Mouse (Mus musculus) right cerebral cortex, postnatal 36 days (tissue): Measurements from ENCODE around the gene Hdac6.

Experiments
- DNase-seq, 2 experiments: peaks; one replicate each; pipeline ENCODE4 v3.0.0; 2022; ENCODE audit warnings: low spot score in 2 of 2, mixed read lengths in 1 of 2

The Hdac6 gene

DNA sequence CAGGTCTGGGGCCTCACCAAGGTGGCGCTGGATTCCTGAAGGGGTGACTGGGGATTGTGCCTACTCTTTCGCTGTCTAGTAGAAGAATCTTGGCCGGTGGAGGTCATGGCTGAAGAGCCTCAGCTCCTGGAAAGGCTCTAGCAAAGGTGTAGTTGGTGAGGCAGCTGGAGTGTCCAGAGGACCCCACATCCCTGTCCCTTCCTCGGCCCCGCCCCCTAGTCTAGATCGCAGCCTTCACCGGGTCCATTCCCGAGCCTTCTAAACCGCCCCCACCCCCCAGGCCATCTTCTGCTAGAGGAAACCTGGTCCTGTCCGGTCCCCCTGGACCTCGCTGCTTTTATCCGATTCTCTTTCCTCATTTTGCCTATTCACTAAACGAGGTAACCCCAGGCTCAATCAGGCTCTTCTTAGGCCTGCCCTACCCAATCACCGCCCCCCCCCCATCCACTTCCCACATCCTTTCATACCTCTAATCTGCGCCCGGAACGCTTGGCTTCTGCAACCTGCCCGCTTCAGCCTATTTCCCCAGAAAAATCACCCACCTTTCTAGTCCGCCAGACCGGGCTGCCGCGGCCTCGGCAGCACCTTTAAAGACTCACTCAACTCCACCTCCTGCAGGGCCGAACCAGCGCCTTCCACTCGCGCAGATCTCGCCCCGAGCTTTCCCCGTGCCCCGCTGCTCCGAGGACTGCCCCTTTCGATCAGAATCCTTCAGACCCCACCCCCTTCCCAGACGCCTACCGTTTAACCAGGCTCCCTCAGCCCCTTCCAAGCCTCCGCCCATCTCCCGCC, at the start of gene Hdac6:
TSS of gene Hdac6 (minus strand) at position 782 of the 792 bp plus-strand sequence.
- DNase-seq, result no peak

DNA sequence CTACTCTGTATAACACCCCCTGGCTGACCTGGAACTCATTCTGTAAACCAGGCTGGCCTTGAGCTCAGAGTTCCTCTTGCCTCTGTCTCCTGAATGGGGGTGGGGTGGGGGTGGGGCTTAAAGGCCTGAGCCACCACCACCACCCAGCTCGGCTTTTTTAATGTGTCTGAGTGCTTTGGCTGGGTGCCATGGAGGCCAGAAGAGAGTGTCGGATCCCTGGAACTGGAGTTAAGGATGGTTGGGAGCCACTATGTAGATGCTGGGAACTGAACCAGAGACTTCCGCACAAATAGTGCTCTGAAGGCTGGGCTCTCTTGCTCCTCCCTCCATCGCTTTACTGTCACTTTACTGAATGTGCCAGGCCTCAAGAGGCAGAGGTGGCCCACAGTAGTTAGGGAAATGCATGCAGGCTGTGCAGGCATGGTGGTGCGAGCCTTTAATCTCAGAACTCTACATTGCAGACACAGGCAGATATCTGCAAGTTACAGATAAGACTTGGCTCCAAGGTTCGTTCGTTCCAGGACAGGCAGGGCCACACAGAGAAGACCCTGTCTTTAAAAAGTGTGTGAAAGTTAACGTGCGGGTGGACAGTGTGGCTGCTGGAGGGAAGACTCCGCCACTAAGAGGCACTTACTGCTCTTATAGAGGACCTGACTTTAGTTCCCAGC, 45.5 kb upstream of the Hdac6 start:
- no peak for DNase-seq

DNA sequence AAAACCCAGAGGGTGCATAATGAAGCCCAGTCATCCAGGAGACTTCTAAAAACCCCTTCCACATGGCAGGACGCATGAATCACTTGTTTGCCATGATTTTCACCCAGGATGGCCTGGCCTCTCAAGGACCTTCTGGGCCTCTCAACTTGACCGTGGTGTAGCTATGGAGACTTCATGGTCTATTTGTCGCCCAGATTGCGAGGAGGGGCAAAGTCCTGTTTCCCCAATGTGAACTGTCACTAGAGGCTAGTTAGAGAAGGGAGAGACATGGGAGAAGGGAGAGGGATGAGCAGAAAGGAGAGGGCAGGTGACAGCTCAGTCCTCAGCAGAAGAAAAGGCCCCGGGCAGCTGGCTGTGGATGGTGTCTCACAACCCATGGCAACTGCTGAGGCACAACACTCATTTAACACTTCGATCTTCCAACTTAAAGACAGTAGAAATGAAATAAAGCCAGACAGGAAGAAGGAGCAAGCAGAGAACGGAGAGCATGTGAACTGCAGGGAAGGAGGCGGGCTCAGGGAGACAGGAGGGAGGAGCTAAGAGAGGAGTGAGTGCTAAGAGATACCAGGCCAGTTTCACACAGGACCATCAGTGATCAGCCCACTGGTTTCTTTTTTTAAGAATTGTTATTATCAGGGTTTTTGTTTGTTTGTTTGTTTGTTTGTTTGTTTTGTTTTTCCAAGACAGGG, 44.8 kb upstream of the Hdac6 start:
- DNase-seq, result no peak

DNA sequence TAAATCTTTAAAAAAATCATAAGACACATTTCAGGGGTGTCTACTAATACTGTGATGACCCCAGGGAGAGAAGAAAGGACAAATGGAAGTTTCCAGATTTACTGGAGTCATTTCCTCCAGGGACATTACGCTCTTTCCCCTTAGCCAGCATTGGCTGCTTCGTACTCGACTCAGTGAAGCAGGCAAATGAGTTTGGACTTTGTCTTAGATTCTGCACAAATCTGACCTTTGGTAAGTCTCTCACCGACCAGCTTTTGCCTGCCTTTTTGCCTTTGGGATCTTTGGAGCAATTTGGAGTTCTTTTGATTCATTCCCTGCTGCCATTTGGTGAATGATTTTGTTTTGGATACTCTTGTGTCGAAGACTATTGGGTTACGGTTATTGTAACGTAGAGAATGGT, 33.7 kb upstream of the Hdac6 start:
- no peak for DNase-seq

DNA sequence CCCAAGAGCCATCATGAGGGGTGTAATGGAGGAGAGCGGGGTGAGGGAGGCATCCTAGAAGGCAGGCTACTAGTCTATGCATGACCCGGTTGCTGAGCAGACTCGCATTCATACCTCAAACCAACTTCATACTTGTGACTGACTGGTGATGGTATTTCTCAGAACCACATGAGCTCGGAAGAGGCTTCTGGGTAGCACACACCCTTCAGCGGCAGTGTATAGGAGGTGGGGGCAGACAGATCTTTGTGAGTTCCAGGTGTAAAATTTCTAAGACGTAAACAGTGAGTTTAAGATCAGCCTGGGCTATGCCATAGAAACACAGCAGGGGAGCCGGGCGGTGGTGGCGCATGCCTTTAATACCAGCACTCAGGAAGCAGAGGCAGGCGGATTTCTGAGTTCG, 30.2 kb upstream of the Hdac6 start, which contains the start of gene Gata1:
TSS of gene Gata1 (minus strand) at position 180 of the 400 bp plus-strand sequence.
- DNase-seq, result no peak

DNA sequence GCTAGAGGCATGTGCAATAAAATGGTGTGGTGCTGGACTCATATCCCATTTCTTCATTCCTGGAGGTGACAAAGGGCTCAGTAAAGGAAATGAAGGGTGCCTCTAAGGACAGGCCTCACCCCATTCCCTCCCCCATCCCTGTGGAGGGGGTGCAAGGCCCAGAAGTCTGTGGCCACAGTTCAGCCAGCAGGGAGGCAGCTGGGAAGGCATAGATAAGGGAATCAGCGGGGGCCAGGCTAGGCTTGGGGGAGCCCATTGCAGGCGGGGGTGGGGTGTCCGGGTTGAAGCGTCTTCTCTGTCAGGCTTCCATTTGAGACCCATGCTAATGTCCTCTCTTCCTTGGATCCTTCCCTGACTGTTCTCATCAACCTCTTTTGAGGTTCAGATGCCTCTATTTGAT, 23.6 kb upstream of the Hdac6 start:
- no peak for DNase-seq

DNA sequence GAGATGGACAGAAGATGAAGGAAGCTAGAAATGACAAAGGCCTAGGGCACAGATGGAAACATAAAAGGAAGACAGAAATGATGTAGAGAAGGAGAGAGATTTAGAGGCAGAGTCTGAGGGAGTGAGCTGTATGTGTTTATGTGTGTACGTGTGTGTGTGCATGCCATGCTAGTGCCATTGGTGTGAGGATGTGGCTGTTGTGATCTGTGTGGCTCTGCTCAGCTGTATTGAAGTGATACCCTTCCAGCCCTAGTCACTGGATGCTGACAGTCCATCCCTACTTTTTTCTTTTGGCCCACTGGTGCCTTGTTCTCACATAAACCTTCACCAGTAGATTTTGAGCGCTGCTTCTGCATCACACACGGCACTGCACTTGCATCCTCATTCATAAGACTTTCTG, 21.2 kb upstream of the Hdac6 start:
- no peak for DNase-seq

DNA sequence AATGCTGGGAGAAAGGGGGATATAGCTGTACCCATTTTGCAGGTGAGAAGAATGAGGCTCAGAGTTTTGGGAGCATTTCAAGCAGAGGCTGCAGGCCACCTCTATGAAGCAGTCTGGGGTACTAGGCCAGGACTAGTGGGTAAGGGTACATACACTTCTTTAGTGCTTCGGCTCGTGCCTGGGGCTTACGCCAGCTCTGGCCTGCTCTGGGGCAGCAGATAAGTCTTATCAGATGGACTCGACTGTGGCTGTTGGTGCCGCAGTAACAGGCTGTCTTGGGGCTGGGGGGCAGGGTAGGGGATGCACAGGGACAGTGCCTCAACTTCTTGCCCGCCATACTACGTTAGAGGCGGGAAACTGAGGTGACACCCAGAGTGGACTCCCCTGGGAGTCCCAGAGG, 20.5 kb upstream of the Hdac6 start:
- DNase-seq, result no peak

DNA sequence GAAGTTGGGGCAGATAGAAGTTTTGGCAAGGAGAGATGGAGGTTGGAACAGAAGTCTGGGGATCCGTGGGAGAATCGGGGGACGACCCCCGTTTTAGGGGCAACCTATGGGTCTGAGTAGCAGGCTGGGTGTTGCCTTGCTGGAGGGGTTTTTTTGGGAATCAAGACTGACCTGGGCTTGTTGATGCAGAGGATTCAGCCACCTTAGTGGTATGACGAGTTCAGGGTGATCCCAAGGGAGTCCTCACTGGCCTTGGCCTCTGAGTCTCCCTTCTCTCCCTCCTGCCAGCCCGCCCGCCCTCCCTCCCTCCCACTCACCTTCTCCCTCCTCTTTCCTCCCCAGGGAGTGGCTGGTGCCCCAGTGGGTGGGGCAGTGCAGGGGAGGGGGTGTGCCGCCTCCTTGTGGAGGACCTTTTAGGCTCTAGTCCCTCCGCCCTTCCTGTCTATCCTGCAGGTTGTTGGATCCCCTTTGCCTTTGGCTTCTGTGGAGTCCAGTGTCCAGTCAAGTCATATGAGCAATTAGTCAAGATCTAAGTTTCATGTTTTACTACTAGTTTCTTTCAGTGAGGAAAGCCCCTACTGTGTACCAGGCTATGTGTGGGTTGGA, 20.0 kb upstream of the Hdac6 start:
- no peak for DNase-seq

DNA sequence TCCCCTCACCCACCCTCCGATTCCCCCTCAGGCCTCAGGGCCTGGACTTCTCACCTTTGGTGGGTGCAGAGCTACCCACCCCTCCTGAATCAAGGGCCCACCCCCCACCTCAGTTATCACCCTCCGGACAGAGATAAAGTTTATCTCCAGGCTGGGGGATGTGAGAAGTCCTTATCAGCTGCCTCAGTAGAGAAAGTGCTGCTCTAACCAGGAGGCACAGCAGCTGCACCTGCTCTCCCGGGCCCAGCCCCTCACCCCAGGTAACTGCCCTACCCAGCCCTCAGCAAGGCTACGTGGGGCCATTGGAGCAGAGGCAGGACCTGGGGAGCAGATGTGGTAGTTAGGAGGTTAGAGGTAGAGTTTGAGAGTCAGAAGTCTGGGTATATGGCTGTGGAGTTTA, 18.5 kb upstream of the Hdac6 start:
- no peak for DNase-seq

DNA sequence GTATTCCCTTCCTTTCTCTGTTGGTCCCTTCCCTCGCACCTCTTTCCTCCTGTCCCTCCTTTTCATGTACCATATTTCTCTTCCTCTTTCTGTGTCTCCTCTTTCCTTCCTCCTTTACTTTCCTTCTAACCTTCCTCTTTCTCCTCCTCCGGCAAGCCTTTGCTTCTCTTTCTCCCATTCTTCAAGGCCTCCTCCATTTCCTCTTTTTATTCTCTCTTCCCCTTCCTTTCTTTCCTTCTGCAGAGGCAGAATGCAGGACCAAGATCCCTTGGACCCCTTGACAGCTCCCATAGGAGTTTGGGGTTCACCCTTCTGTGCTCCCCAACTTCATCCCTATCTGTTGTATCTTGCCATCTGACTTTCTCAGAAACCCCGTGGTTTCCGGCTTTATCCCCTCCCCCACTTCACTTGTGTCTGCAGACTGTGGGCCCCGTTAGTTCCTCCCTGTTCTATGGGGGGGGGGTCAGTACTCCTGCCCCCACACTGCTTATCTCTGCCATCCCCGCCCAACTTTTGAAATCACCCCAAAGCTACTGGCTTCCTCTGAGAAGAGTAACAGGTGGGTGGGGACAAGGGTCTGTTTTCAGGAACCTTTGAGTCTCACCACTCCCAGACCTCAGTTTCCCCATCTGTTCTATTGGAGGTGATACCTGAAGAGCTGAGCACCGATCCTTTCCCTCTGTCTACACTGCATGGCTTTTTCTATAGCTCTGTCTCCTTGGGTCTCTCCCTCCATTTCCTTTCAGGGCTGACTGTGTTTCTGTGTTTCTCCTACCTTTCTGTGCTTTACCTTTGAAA, 16.3 kb upstream of the Hdac6 start:
- DNase-seq, result no peak

DNA sequence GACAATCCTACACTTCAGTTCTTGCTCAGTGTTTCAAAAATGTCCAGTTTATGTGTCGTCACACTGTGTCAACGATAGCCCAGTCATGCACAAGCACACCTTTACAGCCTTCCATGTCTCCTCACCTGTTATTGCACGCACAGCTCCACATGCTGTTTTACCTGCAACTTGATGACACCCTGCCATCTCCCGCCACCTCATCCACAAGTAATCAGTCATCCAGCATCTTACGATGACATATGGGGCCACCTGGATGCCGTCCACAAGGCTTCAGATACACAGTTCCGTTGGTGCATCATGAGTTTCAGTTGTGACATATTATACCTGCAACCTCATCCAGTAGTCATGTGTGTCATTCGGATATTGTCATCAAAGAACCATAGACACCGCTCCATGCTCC, 11.2 kb upstream of the Hdac6 start:
- no peak for DNase-seq

DNA sequence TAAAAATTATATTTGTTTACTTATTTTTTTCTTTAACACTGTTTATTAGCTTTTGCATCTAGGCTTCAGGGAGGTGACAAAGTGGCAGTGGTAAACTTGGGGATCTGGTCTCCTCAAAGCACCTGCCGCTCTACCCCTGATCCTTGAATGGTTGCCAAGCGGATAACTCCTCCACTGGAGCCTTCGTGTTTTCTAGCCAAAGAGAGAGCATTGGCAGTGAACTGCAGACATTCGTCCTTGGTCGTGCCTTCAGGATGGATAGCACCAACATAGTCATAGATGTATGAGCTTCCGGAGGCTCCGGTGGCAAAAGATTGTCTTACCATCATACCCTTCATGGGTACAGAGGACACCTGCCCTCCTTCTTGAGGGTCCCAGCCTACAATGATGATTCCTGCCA, 2.4 kb upstream of the Hdac6 start:
- DNase-seq, result no peak

DNA sequence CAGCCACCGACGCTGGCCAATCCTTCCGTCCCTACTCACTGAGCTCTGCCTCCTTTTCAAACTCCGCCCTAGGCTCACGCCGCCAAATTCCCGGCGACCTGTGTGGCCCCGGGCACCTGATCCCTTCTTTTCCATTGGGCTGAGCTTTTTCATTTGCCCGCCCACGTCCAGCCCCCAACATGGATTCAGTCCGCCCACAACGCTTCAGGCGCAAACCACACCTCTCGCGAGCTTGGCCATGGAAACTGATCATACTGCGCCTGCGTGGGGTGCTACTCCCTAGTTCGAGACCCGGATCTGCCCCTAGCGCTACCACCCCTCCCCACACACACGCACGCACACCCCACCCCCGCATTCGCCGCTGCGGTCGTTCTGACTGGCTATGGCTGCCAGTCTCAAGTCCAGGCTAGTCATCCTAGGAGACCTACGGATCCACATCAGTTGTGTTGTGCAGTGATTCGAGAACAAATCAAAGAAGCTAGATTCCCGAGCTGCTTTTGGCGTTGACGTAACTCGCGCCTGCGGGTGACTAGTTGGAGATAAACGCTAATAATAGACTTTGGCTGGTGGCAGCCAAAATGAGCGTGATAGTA, 307 bp upstream of the Hdac6 start:
- peak; percentile 93 to 94 for DNase-seq

DNA sequence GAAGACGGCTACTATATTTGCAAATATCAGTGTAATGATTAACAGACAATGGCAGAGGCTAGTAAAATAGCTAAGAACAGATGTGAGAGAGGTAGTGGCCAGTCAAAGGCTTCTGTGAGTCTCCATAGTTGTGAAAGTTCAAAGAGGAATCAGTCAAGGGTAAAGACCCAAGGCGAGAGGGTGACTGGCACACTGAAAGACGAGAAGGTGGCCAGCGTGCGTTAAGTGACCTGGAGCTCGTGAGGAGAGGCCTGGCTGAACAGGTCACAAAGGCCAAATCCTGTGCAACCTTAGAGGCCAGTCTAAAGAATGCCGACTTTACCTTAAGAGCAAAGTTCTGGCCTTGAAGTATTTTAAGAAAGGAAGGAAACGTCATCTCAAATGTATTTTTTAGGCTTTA, 2.1 kb downstream of the Hdac6 start:
- no peak for DNase-seq

DNA sequence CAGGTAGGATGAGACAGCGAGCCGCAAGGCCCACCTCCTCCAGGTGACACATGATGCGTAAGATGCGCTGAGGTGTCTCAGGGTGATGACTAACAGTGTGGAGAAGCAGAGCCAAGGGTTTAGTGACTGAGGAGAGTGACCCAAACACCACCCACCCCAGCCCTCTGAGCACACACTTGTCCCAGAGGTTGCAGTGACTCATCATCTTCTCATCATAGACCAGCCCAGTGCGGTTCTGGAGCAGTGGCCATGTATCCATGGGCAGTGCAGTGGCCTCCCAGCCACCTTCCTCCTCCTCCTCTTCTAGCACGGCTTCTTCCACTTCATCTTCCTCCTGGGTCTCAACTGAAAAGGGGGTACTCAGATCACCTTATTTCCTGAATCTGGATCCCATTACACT, 10.0 kb downstream of the Hdac6 start:
- no peak for DNase-seq

DNA sequence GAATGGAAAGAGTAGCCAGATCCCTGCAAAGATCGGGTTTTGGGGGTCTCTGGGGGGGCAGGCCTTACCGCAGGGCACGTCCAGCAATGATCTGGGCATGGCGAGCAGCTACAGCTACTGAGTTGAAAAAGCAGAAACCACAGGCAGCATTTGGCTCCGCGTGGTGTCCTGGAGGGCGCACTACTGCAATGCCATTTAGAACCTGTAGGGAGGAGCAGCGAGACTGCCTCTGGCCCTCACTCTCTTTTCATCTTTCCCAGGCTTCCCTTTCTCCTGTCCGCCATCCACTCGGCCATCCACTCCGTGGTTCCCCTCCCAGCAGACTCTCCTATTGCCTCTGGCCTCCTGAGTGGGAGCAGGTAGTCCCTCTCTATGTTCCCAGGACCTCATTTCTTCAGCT, 10.8 kb downstream of the Hdac6 start:
- DNase-seq, result no peak

DNA sequence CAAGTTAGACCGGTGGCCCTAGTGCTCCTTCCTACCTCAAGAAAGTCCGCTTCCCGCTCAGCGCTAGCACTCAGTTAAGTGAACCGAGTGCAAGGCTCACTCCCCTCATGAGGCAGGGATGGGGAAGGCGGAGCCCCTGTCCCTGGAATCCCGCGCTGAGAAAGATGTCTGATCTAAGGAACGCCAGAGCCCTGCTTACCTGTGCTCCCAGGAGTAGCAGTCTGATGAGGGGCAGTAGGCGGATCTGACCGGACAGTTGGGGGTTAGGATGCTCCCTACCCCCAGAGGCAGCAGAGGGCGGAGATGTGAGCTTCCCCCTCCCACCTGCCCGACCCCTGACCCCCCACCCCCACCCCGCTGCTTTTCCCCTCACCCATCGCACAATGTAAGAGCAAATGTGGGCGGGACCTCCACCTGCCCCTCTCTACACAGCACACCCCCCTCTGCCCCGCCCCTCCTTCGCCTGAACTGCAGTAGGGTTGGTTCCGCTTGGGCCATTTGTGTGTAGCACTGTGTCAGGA, 19.4 kb downstream of the Hdac6 start, which contains the start of gene Eras:
TSS of gene Eras (minus strand) at position 338 of the 521 bp plus-strand sequence.
- no peak for DNase-seq

DNA sequence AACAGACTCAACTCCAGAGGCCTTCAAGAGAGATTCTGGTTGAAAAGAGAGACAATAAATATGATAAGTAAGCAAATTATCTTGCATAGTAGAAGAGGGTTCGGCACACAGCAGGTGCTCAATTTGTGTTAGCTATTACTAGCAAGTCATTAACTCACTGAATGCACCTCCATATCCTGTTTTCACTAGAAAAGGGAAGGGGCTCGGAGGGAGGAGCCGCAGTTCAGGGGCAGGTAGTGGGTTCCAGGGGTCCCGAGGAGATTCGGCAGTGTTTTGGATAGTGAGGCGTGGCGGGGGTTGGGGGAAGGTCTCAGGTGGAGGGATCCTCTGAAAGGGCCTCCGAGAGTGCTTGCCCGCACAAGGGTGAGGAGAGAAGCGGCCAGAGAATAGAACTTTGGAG, 20.6 kb downstream of the Hdac6 start:
- DNase-seq, result no peak

DNA sequence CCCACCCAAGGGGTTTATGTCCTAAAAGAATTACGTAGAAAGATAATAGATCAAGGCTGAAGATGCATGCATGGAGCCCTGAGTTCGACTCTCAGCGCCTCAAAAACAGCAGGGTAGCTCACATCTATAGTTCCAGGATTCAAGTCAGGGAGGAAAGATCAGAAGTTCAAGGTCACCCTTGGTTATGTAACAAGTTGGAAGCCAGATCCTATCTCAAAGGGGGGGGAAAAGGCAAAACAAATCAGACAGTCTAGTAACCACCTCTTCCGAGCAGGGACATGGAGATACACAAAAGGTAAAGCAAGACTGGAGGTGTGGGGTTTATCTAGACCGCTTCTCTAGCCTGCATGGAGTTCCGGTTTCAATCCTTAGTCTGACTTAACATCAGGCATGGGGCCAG, 21.4 kb downstream of the Hdac6 start:
- no peak for DNase-seq

DNA sequence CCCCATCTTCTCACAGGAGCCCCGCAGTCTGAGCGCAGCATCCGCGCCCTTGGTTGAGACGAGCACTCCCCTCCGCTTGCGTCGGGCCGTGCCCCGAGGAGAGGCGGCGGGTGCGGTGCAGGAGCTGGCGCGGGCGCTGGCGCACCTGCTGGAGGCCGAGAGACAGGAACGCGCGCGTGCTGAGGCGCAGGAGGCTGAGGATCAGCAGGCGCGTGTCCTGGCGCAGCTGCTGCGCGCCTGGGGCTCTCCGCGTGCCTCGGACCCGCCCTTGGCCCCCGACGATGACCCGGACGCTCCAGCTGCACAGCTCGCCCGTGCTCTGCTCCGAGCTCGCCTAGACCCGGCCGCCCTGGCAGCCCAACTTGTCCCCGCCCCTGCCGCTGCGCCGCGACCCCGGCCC, 25.7 kb downstream of the Hdac6 start:
- DNase-seq, result no peak
